Mouse (Mus musculus): ENCODE data around the gene Plcb1.

Gene Plcb1

DNA sequence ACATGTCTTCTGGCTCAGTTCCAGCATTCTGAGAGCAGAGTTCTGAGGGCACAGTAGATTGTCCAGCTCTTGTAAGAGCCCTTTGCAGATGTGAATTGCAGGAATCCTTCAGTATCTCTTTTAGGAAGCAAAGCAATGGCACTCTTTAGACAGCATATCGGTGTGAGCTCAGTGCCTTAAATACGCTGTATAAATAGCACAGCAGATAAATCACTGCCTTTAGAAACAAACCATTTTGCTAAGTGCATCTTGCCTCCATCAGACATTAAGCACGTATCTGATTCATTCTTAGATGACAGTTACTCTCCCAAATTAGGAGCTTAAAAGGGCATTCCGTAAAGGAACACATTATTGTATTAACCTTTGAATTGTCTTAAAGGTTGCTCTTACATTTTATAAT lies 416.5 kb downstream of the Plcb1 start:
- no peak for DNase-seq (ENCODE audit: low read depth, low spot score)

DNA sequence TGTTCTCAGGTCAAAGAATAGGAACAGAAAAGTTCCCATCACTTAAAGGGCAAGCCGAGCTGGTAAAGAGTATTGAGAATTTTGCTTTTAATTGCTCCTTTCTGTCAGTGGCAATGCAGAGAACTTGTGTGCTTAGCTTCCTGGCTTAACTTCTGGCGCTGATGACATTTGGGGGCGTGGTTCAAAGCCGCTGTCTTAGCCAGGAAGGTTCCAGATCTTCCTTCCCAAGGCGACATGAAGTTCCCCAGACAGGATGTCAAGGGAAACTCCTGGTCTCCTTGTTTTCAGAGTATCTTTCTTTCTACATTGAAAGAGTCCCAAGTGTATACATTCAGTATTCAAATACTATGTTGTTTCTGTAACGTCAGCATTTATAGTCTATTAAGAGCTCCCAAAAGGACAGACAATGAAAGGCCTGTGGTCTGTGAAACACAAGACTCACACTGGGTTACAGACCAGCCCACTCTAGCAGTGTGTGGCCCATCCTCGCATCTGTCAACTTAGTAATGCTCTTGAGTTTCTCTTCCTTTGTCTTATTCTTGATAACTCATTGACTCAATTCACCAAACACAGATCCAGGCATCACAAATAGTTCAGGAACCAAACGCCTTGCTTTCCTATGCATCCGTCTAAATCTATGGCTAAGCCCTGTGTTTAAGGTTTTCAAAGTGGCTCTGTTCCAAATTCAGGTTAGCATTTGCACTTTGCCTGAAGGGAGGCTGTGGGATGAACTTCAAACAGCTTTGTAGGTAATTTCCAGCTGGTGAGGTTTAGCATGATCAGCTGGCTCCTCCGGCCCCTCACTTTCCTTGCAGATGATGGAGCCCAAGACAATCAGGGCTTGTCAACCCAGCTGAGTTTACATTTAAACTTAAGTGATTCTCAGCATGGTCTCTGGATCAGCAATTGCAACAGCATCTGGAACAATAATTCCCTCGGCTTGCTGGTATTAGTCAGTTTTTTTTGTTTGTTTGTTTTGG lies 418.6 kb downstream of the Plcb1 start:
- no peak for DNase-seq (ENCODE audit: low read depth, low spot score)

GRCm38 (mm10) chr2:135208890-135209289 lies 423.0 kb downstream of the Plcb1 start:
- DNase-seq (ENCODE audit: low read depth, low spot score) = no peak

DNA sequence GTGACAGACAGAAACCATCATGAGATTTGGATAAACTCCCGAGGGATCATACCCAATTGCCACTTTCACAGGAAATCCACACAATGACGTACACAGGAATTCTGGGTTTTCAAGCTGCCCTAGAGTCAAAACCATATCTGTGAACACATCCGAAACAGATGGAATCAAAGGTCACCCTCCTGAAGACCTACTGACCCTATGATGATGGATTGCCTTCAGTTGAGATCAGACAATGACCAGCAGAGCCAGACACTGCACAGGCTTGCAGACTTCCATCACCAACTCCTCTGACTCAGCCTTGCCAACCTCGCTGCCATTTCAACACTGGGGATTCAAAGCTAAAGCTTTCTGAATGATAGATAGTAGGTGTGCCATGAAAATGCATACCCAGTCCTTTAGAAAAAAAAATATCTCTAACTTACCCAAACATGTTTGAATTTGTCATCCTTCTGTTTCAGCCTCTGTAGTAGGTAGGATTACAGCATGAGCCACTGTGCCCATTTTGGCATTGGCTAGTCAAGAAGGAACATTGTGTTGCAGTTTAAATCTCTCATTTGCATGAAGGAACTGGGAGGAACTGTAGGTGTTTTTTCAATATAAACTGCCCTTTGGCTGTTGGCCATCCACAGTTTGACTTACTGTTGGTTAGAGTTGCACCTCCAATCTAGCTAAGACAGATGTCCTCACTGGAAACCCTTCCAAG lies 429.0 kb downstream of the Plcb1 start:
- DNase-seq (ENCODE audit: low read depth, low spot score) = no peak

DNA sequence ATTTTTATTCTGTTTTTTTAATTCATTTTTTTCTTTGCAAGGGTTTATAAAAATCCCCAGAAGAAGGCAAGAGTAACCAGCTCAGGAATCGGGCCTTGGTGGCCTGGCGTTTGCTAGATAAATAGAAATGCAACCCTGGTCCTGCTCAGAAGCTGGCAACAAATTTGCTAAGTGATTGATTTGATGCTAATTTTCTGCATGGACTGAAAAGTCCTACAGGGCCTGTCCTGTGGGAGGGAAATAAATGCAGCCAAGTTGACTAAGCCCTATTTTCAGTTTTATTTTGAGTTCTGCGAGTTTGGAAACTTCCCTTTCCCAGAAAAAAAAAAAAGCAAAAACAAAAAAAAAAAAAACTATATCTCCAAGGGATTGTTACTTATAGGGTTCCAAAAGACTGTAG lies 433.5 kb downstream of the Plcb1 start:
- no peak for DNase-seq (ENCODE audit: low read depth, low spot score)

DNA sequence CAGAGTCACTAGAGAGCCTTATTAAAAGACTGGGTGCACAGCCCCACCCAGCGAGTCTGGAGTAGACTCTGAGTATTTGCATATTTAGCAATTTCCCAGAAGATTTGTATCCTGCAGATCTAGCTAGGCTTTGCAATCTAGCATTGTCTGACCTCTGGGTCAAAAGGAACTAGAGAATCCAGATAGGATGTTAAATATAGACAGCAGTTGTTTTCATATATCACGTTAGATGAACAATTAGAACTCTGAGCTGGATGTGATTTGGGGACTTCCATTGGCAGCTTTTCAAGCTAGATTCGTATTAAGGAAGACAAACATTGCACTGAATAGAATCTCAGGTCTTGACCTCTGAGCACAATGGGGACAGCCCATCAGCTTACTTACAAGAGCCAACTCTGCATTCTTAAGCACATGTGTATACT lies 439.7 kb downstream of the Plcb1 start:
- DNase-seq (ENCODE audit: low read depth, low spot score) = no peak

DNA sequence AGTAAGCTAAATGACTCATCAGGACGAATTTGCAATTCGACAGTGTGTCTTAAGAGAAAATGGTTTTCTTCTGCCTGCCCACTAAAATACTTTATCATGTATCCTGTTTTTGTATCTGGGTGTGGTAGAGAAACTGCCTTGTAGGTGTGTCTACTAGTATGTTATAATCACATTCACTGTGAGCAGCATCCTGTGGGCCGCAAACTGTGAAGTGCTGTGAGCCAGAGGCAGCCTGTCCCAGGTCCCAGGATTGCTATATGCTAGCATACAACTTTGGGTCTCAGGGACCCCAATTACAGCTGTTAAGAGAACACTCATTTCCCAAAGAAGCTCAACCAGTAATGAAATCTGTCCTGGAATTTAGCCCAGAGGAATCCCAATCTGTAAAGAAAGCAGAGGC lies 444.4 kb downstream of the Plcb1 start:
- DNase-seq (ENCODE audit: low read depth, low spot score) = no peak

GRCm38 (mm10) chr2:135242662-135243316 lies 456.9 kb downstream of the Plcb1 start:
- DNase-seq (ENCODE audit: low read depth, low spot score) = no peak

GRCm38 (mm10) chr2:135243764-135244163 lies 457.9 kb downstream of the Plcb1 start:
- DNase-seq (ENCODE audit: low read depth, low spot score) = no peak

DNA sequence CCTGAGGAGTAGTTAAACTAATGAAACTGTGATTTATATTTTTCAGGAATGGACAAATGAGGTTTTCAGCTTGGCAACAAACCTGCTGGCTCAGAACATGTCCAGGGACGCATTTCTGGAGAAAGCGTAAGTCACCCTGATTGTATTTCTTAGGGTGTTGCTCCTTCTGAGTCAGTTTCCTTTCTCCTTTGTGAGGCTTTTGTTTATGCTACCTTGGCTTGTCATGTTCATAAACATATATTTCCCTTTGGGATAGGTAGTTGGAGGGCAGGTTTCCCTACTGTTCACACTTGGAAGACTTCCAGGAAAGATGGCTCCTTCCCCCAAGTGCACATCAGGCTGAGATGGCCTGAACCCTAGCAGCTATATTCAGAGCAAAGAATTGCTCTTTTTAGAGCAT lies 464.1 kb downstream of the Plcb1 start:
- DNase-seq (ENCODE audit: low read depth, low spot score) = no peak

GRCm38 (mm10) chr2:135251821-135252315 lies 466.0 kb downstream of the Plcb1 start:
- no peak for DNase-seq (ENCODE audit: low read depth, low spot score)

- DNase-seq (ENCODE audit: low read depth, low spot score) = no peak
These were observed 473.3 kb downstream of the Plcb1 start for GRCm38 (mm10) chr2:135259136-135259535.

GRCm38 (mm10) chr2:135263943-135264342 lies 478.1 kb downstream of the Plcb1 start:
- no peak for DNase-seq (ENCODE audit: low read depth, low spot score)

GRCm38 (mm10) chr2:135274949-135275348 lies 489.1 kb downstream of the Plcb1 start:
- no peak for DNase-seq (ENCODE audit: low read depth, low spot score)

- no peak for DNase-seq (ENCODE audit: low read depth, low spot score)
These were observed 492.6 kb downstream of the Plcb1 start for GRCm38 (mm10) chr2:135278506-135278905.

DNA sequence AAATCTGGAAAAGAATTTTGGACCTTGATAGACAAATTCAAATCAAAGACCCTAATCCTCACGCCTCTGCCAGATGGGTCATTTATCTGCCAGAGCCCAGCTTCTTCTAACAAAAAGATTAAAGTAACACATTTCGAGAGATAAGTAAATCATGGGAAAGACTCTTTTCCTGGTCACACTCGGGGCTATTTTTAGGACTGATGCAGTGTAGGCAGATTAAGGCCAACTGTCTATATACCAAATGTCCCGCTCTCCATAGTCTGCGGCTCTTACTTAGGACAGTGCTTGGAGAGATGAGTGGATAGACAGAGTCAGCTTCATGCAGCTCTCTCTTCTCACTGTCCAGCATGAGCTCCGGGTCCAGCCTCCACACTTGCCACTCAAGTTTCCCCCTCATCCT lies 493.2 kb downstream of the Plcb1 start:
- no peak for DNase-seq (ENCODE audit: low read depth, low spot score)

- DNase-seq (ENCODE audit: low read depth, low spot score) = no peak
These were observed 497.9 kb downstream of the Plcb1 start for GRCm38 (mm10) chr2:135283783-135284182.

- no peak for DNase-seq (ENCODE audit: low read depth, low spot score)
These were observed 510.4 kb downstream of the Plcb1 start for GRCm38 (mm10) chr2:135296184-135296769.

GRCm38 (mm10) chr2:135300480-135300879 lies 514.6 kb downstream of the Plcb1 start:
- DNase-seq (ENCODE audit: low read depth, low spot score) = no peak

GRCm38 (mm10) chr2:135302483-135302882 lies 516.6 kb downstream of the Plcb1 start:
- DNase-seq (ENCODE audit: low read depth, low spot score) = no peak

GRCm38 (mm10) chr2:135305186-135305585 lies 519.3 kb downstream of the Plcb1 start:
- DNase-seq (ENCODE audit: low read depth, low spot score) = no peak
